Mouse (Mus musculus): ENCODE measurements around the gene Sv2c. TPM values are rescaled to one million over a fixed set of nuclear protein-coding genes. Genes with fewer than 3 reads are reported as not detected.

Sv2c gene
- polyA plus RNA-seq, 1 experiment from 2014 or later = 0.95 TPM

GRCm38 (mm10) chr13:95951098-95951894 is 181.1 kb downstream of the Sv2c start:
- no peaks in the 10 kb centered on the region for H3K4me1 ChIP-seq (ENCODE audit: control insufficient read depth, insufficient read depth, low read length)
- H3K27ac ChIP-seq (replicated peaks; ENCODE audit: low read depth, low read length) = no peak overlapping the region
- H3K4me2 ChIP-seq (ENCODE audit: low read depth, severe bottlenecking) = no peak overlapping the region
- 58% methylated on average over 7 of the region's 7 CpGs for WGBS
- H3K9me3 ChIP-seq (ENCODE audit: control insufficient read depth, low read length) = no peaks in the 10 kb centered on the region
- ATAC-seq (ENCODE audit: insufficient number of reproducible peaks, low FRiP score, low TSS enrichment, low read depth) (no peak), DNase-seq (ENCODE audit: low spot score) (peak; percentile 41)
- H3K9ac ChIP-seq (ENCODE audit: low read length) = no peak overlapping the region
- no peaks in the 10 kb centered on the region for H3K36me3 ChIP-seq (ENCODE audit: control insufficient read depth, insufficient read depth, low read length)
- no peaks in the 10 kb centered on the region for H3K27me3 ChIP-seq (ENCODE audit: control insufficient read depth, insufficient read depth, low read length)
- no peak overlapping the region for H3K4me3 ChIP-seq (ENCODE audit: low read depth, low read length)

GRCm38 (mm10) chr13:95950434-95951091 is 181.8 kb downstream of the Sv2c start:
- DNase-seq (ENCODE audit: low spot score) = no peak
- Histone ChIP-seq H3K27ac (replicated peaks; ENCODE audit: low read depth, low read length) (no peak overlapping the region), H3K4me1 (ENCODE audit: control insufficient read depth, insufficient read depth, low read length) (no peaks in the 10 kb centered on the region), H3K4me2 (ENCODE audit: low read depth, severe bottlenecking) (no peak overlapping the region), H3K36me3 (ENCODE audit: control insufficient read depth, insufficient read depth, low read length) (no peaks in the 10 kb centered on the region), H3K4me3 (ENCODE audit: low read depth, low read length) (no peak overlapping the region), H3K9me3 (ENCODE audit: control insufficient read depth, low read length) (no peaks in the 10 kb centered on the region), H3K9ac (ENCODE audit: low read length) (no peak overlapping the region), H3K27me3 (ENCODE audit: control insufficient read depth, insufficient read depth, low read length) (no peaks in the 10 kb centered on the region)
- ATAC-seq (ENCODE audit: insufficient number of reproducible peaks, low FRiP score, low TSS enrichment, low read depth) = no peak
- 86% methylated on average over 11 of the region's 11 CpGs for WGBS

- H3K4me1 ChIP-seq (ENCODE audit: control insufficient read depth, insufficient read depth, low read length) = no peaks in the 10 kb centered on the region
- H3K9ac ChIP-seq (ENCODE audit: low read length) = no peak overlapping the region
- H3K36me3 ChIP-seq (ENCODE audit: control insufficient read depth, insufficient read depth, low read length) = no peaks in the 10 kb centered on the region
- no peaks in the 10 kb centered on the region for H3K27me3 ChIP-seq (ENCODE audit: control insufficient read depth, insufficient read depth, low read length)
- no peak overlapping the region for H3K4me3 ChIP-seq (ENCODE audit: low read depth, low read length)
- no peak for DNase-seq (ENCODE audit: low spot score)
- no peak overlapping the region for H3K27ac ChIP-seq (replicated peaks; ENCODE audit: low read depth, low read length)
- 78% methylated on average over 4 of the region's 4 CpGs for WGBS
- H3K4me2 ChIP-seq (ENCODE audit: low read depth, severe bottlenecking) = no peak overlapping the region
- ATAC-seq (ENCODE audit: insufficient number of reproducible peaks, low FRiP score, low TSS enrichment, low read depth) = no peak
- no peaks in the 10 kb centered on the region for H3K9me3 ChIP-seq (ENCODE audit: control insufficient read depth, low read length)
Observed at GRCm38 (mm10) chr13:95949356-95949755, 183.0 kb downstream of the Sv2c start.

- ATAC-seq (ENCODE audit: insufficient number of reproducible peaks, low FRiP score, low TSS enrichment, low read depth) (no peak), DNase-seq (ENCODE audit: low spot score) (no peak)
- Histone ChIP-seq H3K9me3 (ENCODE audit: control insufficient read depth, low read length) (no peaks in the 10 kb centered on the region), H3K4me3 (ENCODE audit: low read depth, low read length) (no peak overlapping the region), H3K4me1 (ENCODE audit: control insufficient read depth, insufficient read depth, low read length) (no peaks in the 10 kb centered on the region), H3K27me3 (ENCODE audit: control insufficient read depth, insufficient read depth, low read length) (no peaks in the 10 kb centered on the region), H3K36me3 (ENCODE audit: control insufficient read depth, insufficient read depth, low read length) (no peaks in the 10 kb centered on the region), H3K9ac (ENCODE audit: low read length) (no peak overlapping the region), H3K27ac (replicated peaks; ENCODE audit: low read depth, low read length) (no peak overlapping the region), H3K4me2 (ENCODE audit: low read depth, severe bottlenecking) (no peak overlapping the region)
- 83% methylated on average over 4 of the region's 4 CpGs for WGBS
Observed at GRCm38 (mm10) chr13:95948821-95949220, 183.6 kb downstream of the Sv2c start.

- H3K27me3 ChIP-seq (ENCODE audit: control insufficient read depth, insufficient read depth, low read length) = no peaks in the 10 kb centered on the region
- ATAC-seq (ENCODE audit: insufficient number of reproducible peaks, low FRiP score, low TSS enrichment, low read depth) (no peak), DNase-seq (ENCODE audit: low spot score) (no peak)
- H3K4me1 ChIP-seq (ENCODE audit: control insufficient read depth, insufficient read depth, low read length) = no peaks in the 10 kb centered on the region
- H3K9me3 ChIP-seq (ENCODE audit: control insufficient read depth, low read length) = no peaks in the 10 kb centered on the region
- no peak overlapping the region for H3K4me3 ChIP-seq (ENCODE audit: low read depth, low read length)
- H3K4me2 ChIP-seq (ENCODE audit: low read depth, severe bottlenecking) = no peak overlapping the region
- H3K27ac ChIP-seq (replicated peaks; ENCODE audit: low read depth, low read length) = no peak overlapping the region
- H3K36me3 ChIP-seq (ENCODE audit: control insufficient read depth, insufficient read depth, low read length) = no peaks in the 10 kb centered on the region
- 92% methylated on average over 4 of the region's 4 CpGs for whole genome bisulfite sequencing
- no peak overlapping the region for H3K9ac ChIP-seq (ENCODE audit: low read length)
Observed at GRCm38 (mm10) chr13:95948394-95948793, 184.0 kb downstream of the Sv2c start.

- H3K27ac ChIP-seq (replicated peaks; ENCODE audit: low read depth, low read length) = no peak overlapping the region
- DNase-seq (ENCODE audit: low spot score) = no peak
- H3K9ac ChIP-seq (ENCODE audit: low read length) = no peak overlapping the region
- H3K9me3 ChIP-seq (ENCODE audit: control insufficient read depth, low read length) = no peaks in the 10 kb centered on the region
- H3K4me1 ChIP-seq (ENCODE audit: control insufficient read depth, insufficient read depth, low read length) = no peaks in the 10 kb centered on the region
- no peaks in the 10 kb centered on the region for H3K27me3 ChIP-seq (ENCODE audit: control insufficient read depth, insufficient read depth, low read length)
- no peak for ATAC-seq (ENCODE audit: insufficient number of reproducible peaks, low FRiP score, low TSS enrichment, low read depth)
- H3K4me2 ChIP-seq (ENCODE audit: low read depth, severe bottlenecking) = no peak overlapping the region
- 73% methylated on average over 5 of the region's 5 CpGs for WGBS
- no peak overlapping the region for H3K4me3 ChIP-seq (ENCODE audit: low read depth, low read length)
- no peaks in the 10 kb centered on the region for H3K36me3 ChIP-seq (ENCODE audit: control insufficient read depth, insufficient read depth, low read length)
Observed at GRCm38 (mm10) chr13:95945937-95946507, 186.4 kb downstream of the Sv2c start.

- no peaks in the 10 kb centered on the region for H3K36me3 ChIP-seq (ENCODE audit: control insufficient read depth, insufficient read depth, low read length)
- no peak overlapping the region for H3K4me3 ChIP-seq (ENCODE audit: low read depth, low read length)
- no peaks in the 10 kb centered on the region for H3K4me1 ChIP-seq (ENCODE audit: control insufficient read depth, insufficient read depth, low read length)
- no peak for ATAC-seq (ENCODE audit: insufficient number of reproducible peaks, low FRiP score, low TSS enrichment, low read depth)
- no peaks in the 10 kb centered on the region for H3K27me3 ChIP-seq (ENCODE audit: control insufficient read depth, insufficient read depth, low read length)
- H3K27ac ChIP-seq (replicated peaks; ENCODE audit: low read depth, low read length) = no peak overlapping the region
- H3K9ac ChIP-seq (ENCODE audit: low read length) = no peak overlapping the region
- no peaks in the 10 kb centered on the region for H3K9me3 ChIP-seq (ENCODE audit: control insufficient read depth, low read length)
- no peak for DNase-seq (ENCODE audit: low spot score)
- H3K4me2 ChIP-seq (ENCODE audit: low read depth, severe bottlenecking) = no peak overlapping the region
- 91% methylated on average over 6 of the region's 6 CpGs for WGBS
Observed at GRCm38 (mm10) chr13:95944621-95945020, 187.8 kb downstream of the Sv2c start.

GRCm38 (mm10) chr13:95943919-95944318 is 188.5 kb downstream of the Sv2c start:
- Histone ChIP-seq H3K4me1 (ENCODE audit: control insufficient read depth, insufficient read depth, low read length) (no peaks in the 10 kb centered on the region), H3K9me3 (ENCODE audit: control insufficient read depth, low read length) (no peaks in the 10 kb centered on the region), H3K4me3 (ENCODE audit: low read depth, low read length) (no peak overlapping the region), H3K4me2 (ENCODE audit: low read depth, severe bottlenecking) (no peak overlapping the region), H3K9ac (ENCODE audit: low read length) (no peak overlapping the region), H3K27me3 (ENCODE audit: control insufficient read depth, insufficient read depth, low read length) (no peaks in the 10 kb centered on the region), H3K36me3 (ENCODE audit: control insufficient read depth, insufficient read depth, low read length) (no peaks in the 10 kb centered on the region), H3K27ac (replicated peaks; ENCODE audit: low read depth, low read length) (no peak overlapping the region)
- DNase-seq (ENCODE audit: low spot score) (no peak), ATAC-seq (ENCODE audit: insufficient number of reproducible peaks, low FRiP score, low TSS enrichment, low read depth) (no peak)
- 82% methylated on average over 3 of the region's 3 CpGs for WGBS

All from limb, embryonic 11.5 days (tissue).